Mouse (Mus musculus) stomach, embryonic 15.5 days (tissue): ENCODE data around the gene Fam163a. TPM values are rescaled to one million over a fixed set of nuclear protein-coding genes. Genes with fewer than 3 reads are reported as not detected.
A peak's percentile ranks its signal among the peaks of the same experiment; 100 is the strongest.
"Not testable (repeated sequence)": the region's sequence is repeated elsewhere in the genome, so short reads cannot be mapped to it uniquely, and the experiment has no call there.

Experiments used
- ATAC-seq: fragments of 200-750 bp; cut with Nextera tagmentation; 2 replicates; pipeline ENCODE4 v1.8.0; 2017; ENCODE audit warnings: low read depth, moderate number of reproducible peaks, moderate TSS enrichment; ENCODE audit not compliant: insufficient read depth, low FRiP score
- H3K27ac ChIP-seq: fragments of 300-500 bp; sonication (generic); 2 replicates; pipeline ENCODE4 v1.5.1; 2015; ENCODE audit warnings: mild to moderate bottlenecking, inconsistent platforms
- H3K27me3 ChIP-seq: fragments of 300-500 bp; sonication (generic); replicated peaks from 2 replicates; pipeline ENCODE4 v1.6.1; 2015; ENCODE audit warnings: inconsistent platforms
- H3K36me3 ChIP-seq: fragments of 300-500 bp; sonication (generic); 2 replicates; pipeline ENCODE4 v1.6.1; 2015; ENCODE audit warnings: inconsistent platforms
- H3K4me1 ChIP-seq: fragments of 300-500 bp; sonication (generic); 2 replicates; pipeline ENCODE4 v1.6.1; 2015; ENCODE audit warnings: inconsistent platforms
- H3K4me2 ChIP-seq: fragments of 300-500 bp; sonication (generic); 2 replicates; pipeline ENCODE4 v1.6.1; 2015; ENCODE audit warnings: mild to moderate bottlenecking, inconsistent platforms
- H3K4me3 ChIP-seq: fragments of 300-500 bp; sonication (generic); replicated peaks from 2 replicates; pipeline ENCODE4 v1.5.1; 2015; ENCODE audit warnings: inconsistent platforms
- H3K9ac ChIP-seq: fragments of 300-500 bp; sonication (generic); 2 replicates; pipeline ENCODE4 v1.6.1; 2015; ENCODE audit warnings: inconsistent platforms
- H3K9me3 ChIP-seq: fragments of 300-500 bp; sonication (generic); 2 replicates; pipeline ENCODE4 v1.6.1; 2016; ENCODE audit warnings: inconsistent platforms
- WGBS: fragments of 180-500 bp; shearing (Covaris S2); methylation state at CpG from one replicate; pipeline ENCODE4 v1.1.7; 2015; 5-methylcytosine and 5-hydroxymethylcytosine counted together
- polyA plus RNA-seq: library from polyadenylated mRNA; unstranded; fragments of >200 nt; fragmentation: Nextera tagmentation; extraction: Ambion mirVana; gene quantifications from 2 replicates; pipeline ENCODE4 v1.2.1, GENCODE M21; 2015

Fam163a gene
- 4.7 and 4.9 TPM in 2 replicates for polyA plus RNA-seq

DNA sequence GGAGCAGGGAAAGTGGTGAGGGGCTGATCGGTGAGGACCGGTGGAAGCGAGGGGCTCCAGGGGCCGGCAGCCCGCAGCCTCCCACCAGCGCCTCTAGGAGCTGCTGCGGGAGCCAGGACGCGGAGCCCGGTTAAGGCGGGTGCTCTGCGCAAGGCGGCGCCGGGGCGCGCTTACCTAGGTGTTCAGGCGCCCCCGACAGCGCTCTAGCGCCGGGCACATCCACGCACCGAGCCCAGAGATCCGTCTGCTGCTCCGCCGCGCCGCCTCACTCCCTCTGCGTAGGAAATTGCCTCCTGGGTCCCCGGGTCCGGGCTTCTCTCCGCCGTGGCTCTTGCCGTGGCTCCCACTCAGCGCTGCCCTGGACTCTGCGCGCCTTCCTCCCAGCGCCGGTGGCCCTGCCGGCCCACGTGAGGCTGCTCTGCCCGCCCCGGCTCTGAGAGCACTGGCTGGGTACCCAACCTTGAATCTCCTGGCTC, at the start of gene Fam163a:
Fam163a (minus strand) TSS at position 371 of the 476 bp plus-strand sequence.
- Histone ChIP-seq H3K9me3 (no peaks in the 10 kb centered on the region), H3K4me1 (peaks cover 7% of the 10 kb centered on the region), H3K4me2 (peak within 1 kb of the TSS; percentile 74), H3K4me3 (peak within 1 kb of the TSS; percentile 41), H3K36me3 (no peaks in the 10 kb centered on the region), H3K27me3 (peaks cover 43% of the 10 kb centered on the region), H3K27ac (no peak within 1 kb of the TSS), H3K9ac (no peak within 1 kb of the TSS)
- under 1% methylated on average over 44 of the region's 44 CpGs for WGBS
- peak; percentile 31; the same call in 1 of the 2 replicates for ATAC-seq

DNA sequence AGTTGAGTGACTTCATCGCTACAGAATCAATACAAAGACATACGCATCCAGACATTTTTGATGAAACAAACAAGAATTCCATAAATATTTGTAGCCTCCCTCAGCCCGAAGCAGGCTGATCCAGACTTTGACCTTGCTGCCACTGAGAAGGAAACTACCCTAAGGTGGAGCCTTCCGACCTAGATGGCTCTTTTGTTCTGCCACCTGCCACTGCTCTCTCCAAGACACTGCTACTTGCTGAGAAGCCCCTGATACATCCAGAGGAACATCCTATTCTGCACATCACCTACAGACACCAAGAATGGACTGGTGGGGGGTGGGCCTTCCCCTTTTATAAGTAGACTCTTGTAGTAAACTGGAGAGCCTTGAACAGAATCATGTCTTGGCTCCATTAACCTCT, 46.3 kb upstream of the Fam163a start:
- WGBS: 63% methylated on average over 4 of the region's 4 CpGs
- not testable (repeated sequence) for H3K4me1 ChIP-seq, H3K27me3 ChIP-seq, H3K4me3 ChIP-seq, ATAC-seq, H3K27ac ChIP-seq, H3K9me3 ChIP-seq, H3K9ac ChIP-seq, H3K36me3 ChIP-seq, H3K4me2 ChIP-seq

- Histone ChIP-seq H3K4me1 (no peaks in the 10 kb centered on the region), H3K9ac (no peak overlapping the region), H3K4me2 (no peak overlapping the region), H3K36me3 (no peaks in the 10 kb centered on the region), H3K27me3 (no peaks in the 10 kb centered on the region), H3K27ac (no peak overlapping the region), H3K4me3 (no peak overlapping the region), H3K9me3 (no peaks in the 10 kb centered on the region)
- WGBS: 62% methylated on average over 3 of the region's 3 CpGs
- no peak for ATAC-seq
Observed at GRCm38 (mm10) chr1:156247893-156248292, 43.1 kb upstream of the Fam163a start.

- Histone ChIP-seq H3K4me1 (no peaks in the 10 kb centered on the region), H3K27ac (no peak overlapping the region), H3K9ac (no peak overlapping the region), H3K4me2 (no peak overlapping the region), H3K9me3 (no peaks in the 10 kb centered on the region), H3K27me3 (no peaks in the 10 kb centered on the region), H3K36me3 (no peaks in the 10 kb centered on the region), H3K4me3 (no peak overlapping the region)
- no peak for ATAC-seq
- 6% methylated on average over 14 of the region's 14 CpGs for WGBS
Observed at GRCm38 (mm10) chr1:156241713-156242348, 37.0 kb upstream of the Fam163a start.

DNA sequence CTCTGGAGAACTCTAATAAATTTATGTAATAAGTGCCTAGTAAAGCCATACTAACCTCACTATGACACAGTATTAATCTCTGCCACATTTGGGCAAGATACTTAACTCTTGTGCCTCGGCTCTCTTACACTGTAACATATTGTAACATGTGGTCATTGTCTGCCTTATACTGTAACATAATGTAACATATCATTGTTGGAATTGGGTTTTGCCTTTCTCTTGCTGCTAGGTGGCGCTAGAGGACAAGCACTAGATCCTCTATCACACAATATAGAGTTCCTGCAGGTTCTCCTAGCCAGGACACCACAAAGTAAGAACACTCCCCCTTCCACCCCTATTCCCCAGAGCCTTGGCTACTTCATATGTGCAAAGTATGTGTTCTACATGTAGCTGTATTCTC, 36.2 kb upstream of the Fam163a start:
- no peak overlapping the region for H3K4me2 ChIP-seq

DNA sequence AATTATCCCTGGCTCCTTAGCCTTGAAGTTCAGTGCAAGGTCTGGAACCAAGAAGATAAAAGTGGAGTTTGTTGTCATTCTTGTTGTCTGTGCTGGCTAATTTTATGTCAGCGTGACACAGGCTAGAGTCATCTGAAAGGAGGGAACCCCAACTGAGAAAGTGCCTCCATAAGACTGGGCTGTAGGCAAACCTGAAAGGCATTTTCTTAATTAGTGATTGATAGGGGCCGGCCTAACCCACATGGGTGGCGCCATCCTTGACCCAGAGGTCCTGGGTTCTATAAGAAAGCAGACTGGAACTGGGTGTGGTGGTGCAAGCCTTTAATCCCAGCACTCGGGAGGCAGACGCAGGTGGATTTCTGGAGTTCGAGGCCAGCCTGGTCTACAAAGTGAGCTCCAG, 26.3 kb upstream of the Fam163a start:
- 87% methylated on average over 6 of the region's 6 CpGs for WGBS
- H3K36me3 ChIP-seq: no peaks in the 10 kb centered on the region
- no peaks in the 10 kb centered on the region for H3K27me3 ChIP-seq
- no peak overlapping the region for H3K4me2 ChIP-seq
- 0 out of 2 replicates have a peak, but pooled peaks cover 5% of the 10 kb centered on the region for H3K4me1 ChIP-seq
- H3K9ac ChIP-seq: no peak overlapping the region
- H3K4me3 ChIP-seq: no peak overlapping the region
- no peak overlapping the region for H3K27ac ChIP-seq
- ATAC-seq: no peak
- H3K9me3 ChIP-seq: no peaks in the 10 kb centered on the region

More for the DNA sequence above, 36.2 kb upstream of the Fam163a start:
- WGBS: 29% methylated on average over 2 of the region's 2 CpGs
- Histone ChIP-seq H3K9ac (no peak overlapping the region), H3K27ac (no peak overlapping the region), H3K4me1 (no peaks in the 10 kb centered on the region), H3K36me3 (no peaks in the 10 kb centered on the region), H3K9me3 (no peaks in the 10 kb centered on the region), H3K27me3 (no peaks in the 10 kb centered on the region), H3K4me3 (no peak overlapping the region)
- no peak for ATAC-seq

DNA sequence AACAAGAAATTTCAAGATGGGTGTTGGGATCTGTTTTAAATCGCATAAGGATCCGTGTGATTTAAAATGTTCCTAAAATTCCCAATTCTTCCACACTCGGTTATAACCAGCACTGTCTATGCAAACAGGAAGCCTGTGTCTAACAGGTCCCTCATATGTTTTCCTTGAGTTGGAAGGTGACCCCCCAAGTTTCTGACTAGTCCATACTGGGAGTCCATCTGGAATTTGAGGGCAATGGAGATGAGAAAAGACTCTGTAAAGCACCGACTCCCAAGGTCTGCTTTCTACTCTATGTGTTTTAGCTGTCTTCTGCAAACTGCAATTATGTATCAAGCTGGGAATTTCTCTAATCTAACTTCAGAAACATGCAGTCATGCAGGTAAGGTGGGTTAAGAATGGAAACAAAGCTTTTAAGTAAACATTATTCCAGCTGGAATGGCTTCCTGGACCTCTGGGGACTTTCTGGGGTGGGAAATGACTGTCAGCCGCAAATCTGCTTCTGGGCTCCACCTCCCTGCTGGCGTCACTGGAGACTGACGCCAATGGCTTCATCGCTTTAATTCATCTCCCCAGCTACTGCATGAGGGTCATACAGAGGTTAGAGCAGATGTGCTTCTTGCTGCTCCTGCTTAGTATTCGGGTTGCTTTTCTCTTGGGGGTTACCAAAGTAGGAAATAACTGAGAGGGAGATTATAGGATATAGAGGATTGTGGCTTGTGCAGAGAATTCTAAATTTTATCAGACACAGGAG, 25.7 kb upstream of the Fam163a start:
- H3K27ac ChIP-seq: no peak overlapping the region
- no peaks in the 10 kb centered on the region for H3K27me3 ChIP-seq
- no peak overlapping the region for H3K9ac ChIP-seq
- peak; percentile 60; the same call in 1 of the 2 replicates for ATAC-seq
- no peak overlapping the region for H3K4me3 ChIP-seq
- H3K9me3 ChIP-seq: no peaks in the 10 kb centered on the region
- 0 out of 2 replicates have a peak, but pooled peaks cover 5% of the 10 kb centered on the region for H3K4me1 ChIP-seq
- WGBS: 35% methylated on average over 9 of the region's 9 CpGs
- H3K36me3 ChIP-seq: no peaks in the 10 kb centered on the region
- peak overlapping the region; percentile 17; the same call in 1 of the 2 replicates for H3K4me2 ChIP-seq

DNA sequence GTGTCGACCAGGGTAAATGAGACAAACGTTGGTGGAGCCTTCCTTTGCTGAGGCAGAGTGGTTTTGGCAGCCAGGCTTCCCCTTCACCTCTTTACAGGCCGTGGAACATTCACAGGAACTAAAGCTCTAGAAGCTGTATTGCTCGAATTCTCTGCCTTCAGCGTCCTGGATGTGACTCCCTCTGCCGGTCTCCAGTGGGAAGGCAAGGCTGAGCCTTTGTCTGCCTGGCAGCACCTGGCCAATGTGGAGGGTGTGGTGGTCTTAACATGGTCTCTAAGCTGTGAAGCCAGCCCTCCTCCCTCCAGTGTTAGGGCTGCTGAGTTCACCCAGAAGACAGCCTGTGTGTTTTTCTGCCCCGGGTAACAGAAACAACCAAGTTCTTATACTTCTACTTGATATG, 24.6 kb upstream of the Fam163a start:
- H3K9ac ChIP-seq: no peak overlapping the region
- H3K4me1 ChIP-seq: 0 out of 2 replicates have a peak, but pooled peaks cover 5% of the 10 kb centered on the region
- no peak overlapping the region for H3K4me2 ChIP-seq
- H3K27ac ChIP-seq: no peak overlapping the region
- H3K36me3 ChIP-seq: no peaks in the 10 kb centered on the region
- no peaks in the 10 kb centered on the region for H3K9me3 ChIP-seq
- WGBS: 28% methylated on average over 7 of the region's 7 CpGs
- no peak for ATAC-seq
- no peak overlapping the region for H3K4me3 ChIP-seq
- H3K27me3 ChIP-seq: no peaks in the 10 kb centered on the region

GRCm38 (mm10) chr1:156228728-156229127, 23.9 kb upstream of the Fam163a start:
- Histone ChIP-seq H3K27ac (no peak overlapping the region), H3K36me3 (no peaks in the 10 kb centered on the region), H3K4me3 (no peak overlapping the region), H3K27me3 (no peaks in the 10 kb centered on the region), H3K9ac (no peak overlapping the region), H3K4me2 (no peak overlapping the region), H3K4me1 (0 out of 2 replicates have a peak, but pooled peaks cover 5% of the 10 kb centered on the region), H3K9me3 (no peaks in the 10 kb centered on the region)
- no peak for ATAC-seq
- WGBS: 72% methylated on average over 4 of the region's 4 CpGs

GRCm38 (mm10) chr1:156226903-156227302, 22.1 kb upstream of the Fam163a start:
- no peak overlapping the region for H3K4me3 ChIP-seq
- no peak overlapping the region for H3K9ac ChIP-seq
- no peak overlapping the region for H3K27ac ChIP-seq
- 0 out of 2 replicates have a peak, but pooled peaks cover 5% of the 10 kb centered on the region for H3K4me1 ChIP-seq
- H3K27me3 ChIP-seq: no peaks in the 10 kb centered on the region
- no peaks in the 10 kb centered on the region for H3K9me3 ChIP-seq
- H3K36me3 ChIP-seq: no peaks in the 10 kb centered on the region
- no peak overlapping the region for H3K4me2 ChIP-seq
- 66% methylated on average over 5 of the region's 5 CpGs for WGBS
- no peak for ATAC-seq

DNA sequence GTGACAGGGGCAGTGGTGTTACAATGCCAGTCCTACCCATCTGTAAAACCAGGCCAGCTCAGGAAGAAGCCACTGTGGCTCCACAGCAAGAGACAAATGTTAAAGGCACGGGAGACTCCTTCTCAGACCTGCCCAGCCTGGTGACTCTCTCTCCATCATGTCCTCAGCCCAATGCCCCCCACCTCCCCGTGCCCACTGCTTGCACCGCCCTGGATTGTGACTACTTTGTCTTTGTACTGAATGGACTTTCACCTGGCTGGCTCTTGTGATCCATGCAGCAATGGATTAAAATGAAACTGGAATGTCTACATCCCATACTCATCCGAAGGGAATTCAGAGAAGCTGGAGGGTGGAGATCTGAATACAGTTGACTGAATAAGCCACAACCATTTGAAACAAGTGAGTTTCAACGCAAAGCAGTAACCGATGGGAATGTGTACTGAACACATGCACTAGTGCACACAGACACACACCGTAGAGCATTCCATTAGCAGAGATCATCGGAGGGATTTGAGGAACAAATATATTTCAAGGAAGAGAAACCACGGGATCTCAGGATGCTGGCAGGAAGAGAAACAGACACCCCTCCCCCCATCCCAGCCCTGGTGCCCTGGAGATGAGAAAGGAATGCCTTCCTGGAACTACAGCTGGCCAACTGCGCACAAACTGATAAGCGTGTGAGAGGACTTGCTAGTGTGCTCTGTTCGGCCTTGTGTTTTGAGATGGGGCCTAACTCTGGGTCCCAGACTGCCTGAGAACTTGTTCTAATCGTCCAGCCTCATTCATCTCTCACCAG, 17.6 kb upstream of the Fam163a start:
- Histone ChIP-seq H3K27ac (no peak overlapping the region), H3K9ac (no peak overlapping the region), H3K9me3 (no peaks in the 10 kb centered on the region), H3K4me1 (peaks cover 10% of the 10 kb centered on the region; the same call in 1 of the 2 replicates), H3K4me2 (no peak overlapping the region), H3K27me3 (no peaks in the 10 kb centered on the region), H3K36me3 (no peaks in the 10 kb centered on the region), H3K4me3 (no peak overlapping the region)
- peak; percentile 91; the same call in 1 of the 2 replicates for ATAC-seq
- WGBS: 49% methylated on average over 13 of the region's 13 CpGs
